Mouse (Mus musculus) layer of hippocampus, adult 18-20 months (tissue): Measurements from ENCODE around the gene Nhs. TPM values are rescaled to one million over a fixed set of nuclear protein-coding genes. Genes with fewer than 3 reads are reported as not detected.

Source experiments
- DNase-seq, 2 experiments: peaks; one replicate each; pipeline ENCODE4 v3.0.0; 2022; ENCODE audit warnings: low spot score in 2 of 2
- total RNA-seq, 2 experiments: library from RNA; stranded (reverse); gene quantifications; 2 replicates each; pipeline ENCODE4 v1.2.3; 2021

Nhs gene
- total RNA-seq, 2 experiments from 2014 or later, result 2.3 to 2.6 TPM

GRCm38 (mm10) chrX:162020039-162020566 lies 139.4 kb downstream of the Nhs start:
- no peak for DNase-seq

DNA sequence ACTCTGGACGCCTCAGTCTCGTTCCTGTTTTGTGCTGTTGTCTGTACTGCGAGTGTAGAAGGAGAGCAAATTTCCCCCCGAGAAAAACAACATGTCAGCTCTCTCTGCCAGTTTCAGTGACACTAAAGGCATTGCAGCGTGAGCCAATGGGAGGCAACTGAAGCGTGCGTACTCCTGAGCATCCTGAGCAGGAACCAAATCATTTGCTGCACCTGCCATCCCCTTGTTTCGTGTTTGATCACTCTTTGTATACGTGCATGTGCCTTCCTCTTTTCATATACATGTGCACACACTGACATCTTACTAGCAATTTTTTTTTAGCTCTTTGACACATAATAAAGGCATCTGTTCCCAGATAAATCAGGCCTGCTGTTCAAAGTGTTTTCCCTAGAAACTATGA lies 142.1 kb downstream of the Nhs start:
- peak in 1 of 2 experiments; percentile 11 for DNase-seq

DNA sequence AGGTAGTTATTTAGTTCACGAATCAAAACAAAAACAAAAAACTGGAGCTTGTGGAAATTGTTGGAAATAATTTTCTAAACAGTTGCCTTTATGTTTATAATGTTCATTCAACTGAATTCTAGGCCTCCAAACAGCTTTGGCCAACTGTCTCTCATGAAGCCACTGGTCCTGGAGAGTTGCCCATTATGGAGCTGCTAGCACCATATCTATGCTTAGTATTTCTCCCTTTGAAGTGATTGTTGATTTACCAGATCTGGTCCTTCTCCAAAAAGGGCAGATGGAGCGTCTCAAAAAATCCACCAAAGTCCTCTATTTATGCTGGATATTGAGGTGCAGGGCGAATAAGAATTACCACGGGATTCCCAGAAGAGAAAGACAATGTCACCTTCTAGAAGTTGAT lies 147.0 kb downstream of the Nhs start:
- DNase-seq, result no peak

- DNase-seq, result no peak
Measured at GRCm38 (mm10) chrX:162009876-162010275, 149.7 kb downstream of the Nhs start.

- no peak for DNase-seq
Measured at GRCm38 (mm10) chrX:162003818-162004217, 155.7 kb downstream of the Nhs start.

DNA sequence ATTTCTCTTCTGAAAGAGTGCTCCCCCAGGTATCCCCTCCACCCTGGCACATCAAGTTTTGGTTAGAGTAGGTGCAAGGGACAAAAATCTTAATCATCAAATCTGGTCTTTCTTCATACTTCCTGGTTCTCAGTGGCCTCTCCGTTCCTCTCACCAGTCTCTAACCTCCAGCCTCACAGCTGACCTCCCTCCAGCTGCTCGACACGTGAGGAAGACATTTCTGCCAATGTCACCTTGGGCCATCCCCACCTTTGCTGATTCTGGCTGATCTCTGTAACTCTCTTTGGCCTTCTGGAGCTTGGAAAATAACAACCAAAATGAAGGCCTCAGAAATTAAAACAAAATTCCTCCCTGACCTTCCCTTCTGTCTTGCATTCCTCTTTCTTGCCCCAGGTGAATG lies 160.7 kb downstream of the Nhs start:
- no peak for DNase-seq

- no peak for DNase-seq
Measured at GRCm38 (mm10) chrX:161997170-161997795, 162.2 kb downstream of the Nhs start.

- no peak for DNase-seq
Measured at GRCm38 (mm10) chrX:161990171-161990570, 169.4 kb downstream of the Nhs start.

DNA sequence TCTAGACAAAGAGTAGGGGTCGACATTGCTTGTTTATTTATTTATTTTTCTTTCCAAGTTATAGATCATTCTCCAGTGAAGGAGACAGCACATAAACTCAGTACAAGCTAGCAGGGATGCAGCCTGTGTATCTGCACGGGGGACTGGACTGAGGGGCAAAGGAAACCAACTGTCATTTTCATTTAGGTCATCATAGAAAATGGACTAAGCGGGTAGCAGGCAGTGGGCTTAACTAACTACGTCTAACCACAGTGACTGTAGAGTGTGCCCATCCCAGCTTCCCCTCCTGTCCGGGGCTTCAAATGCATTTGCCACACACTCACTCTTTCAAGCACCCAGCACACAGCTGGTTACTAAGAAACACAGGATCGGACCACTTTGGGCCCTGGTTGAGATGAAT lies 174.6 kb downstream of the Nhs start:
- DNase-seq, result no peak

DNA sequence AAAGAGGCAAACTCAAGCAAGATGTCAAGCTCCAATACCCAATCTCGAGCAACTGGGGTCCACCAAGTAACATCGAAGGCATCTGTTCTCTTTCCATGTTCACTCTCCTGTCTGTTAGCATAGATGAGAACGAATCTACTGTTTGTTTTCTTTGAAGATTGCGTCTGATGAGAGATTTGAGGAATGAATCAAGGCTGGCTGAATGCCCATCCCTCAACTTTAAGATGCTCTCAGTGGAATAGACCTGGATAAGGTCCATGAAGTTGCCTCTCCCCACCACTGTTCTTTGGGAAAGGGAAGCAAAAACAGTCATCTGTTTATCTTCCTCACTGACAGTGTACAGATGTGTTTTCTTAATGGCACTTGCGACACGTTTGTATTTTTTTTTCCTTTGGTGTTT lies 178.1 kb downstream of the Nhs start:
- DNase-seq, result no peak

GRCm38 (mm10) chrX:161979946-161980345 lies 179.6 kb downstream of the Nhs start:
- DNase-seq, result no peak

GRCm38 (mm10) chrX:161977236-161977841 lies 182.2 kb downstream of the Nhs start:
- DNase-seq, result no peak

GRCm38 (mm10) chrX:161976376-161976775 lies 183.2 kb downstream of the Nhs start:
- DNase-seq, result no peak

- DNase-seq, result no peak
Measured at GRCm38 (mm10) chrX:161973572-161973971, 186.0 kb downstream of the Nhs start.

DNA sequence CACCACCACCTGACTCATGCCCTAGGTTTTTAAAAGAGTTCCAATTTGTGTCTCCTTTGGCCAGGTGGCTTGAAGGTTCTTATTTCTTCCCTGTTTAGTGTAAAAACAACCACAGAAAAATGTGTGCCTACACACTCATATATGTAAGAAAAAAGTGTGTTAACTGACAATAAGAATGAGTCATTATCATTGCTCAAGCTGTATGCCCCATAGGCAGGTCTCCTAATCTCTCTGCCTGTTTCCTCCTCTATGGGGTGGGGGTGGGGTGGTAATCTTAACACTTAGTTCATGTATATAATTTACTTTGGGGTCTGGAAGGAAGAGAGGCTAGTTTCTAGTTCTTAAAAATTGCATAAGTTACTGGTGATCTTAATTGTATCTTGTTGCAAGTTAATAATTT lies 186.8 kb downstream of the Nhs start:
- no peak for DNase-seq

GRCm38 (mm10) chrX:161971961-161972502 lies 187.5 kb downstream of the Nhs start:
- no peak for DNase-seq

- no peak for DNase-seq
Measured at GRCm38 (mm10) chrX:161971131-161971530, 188.4 kb downstream of the Nhs start.

DNA sequence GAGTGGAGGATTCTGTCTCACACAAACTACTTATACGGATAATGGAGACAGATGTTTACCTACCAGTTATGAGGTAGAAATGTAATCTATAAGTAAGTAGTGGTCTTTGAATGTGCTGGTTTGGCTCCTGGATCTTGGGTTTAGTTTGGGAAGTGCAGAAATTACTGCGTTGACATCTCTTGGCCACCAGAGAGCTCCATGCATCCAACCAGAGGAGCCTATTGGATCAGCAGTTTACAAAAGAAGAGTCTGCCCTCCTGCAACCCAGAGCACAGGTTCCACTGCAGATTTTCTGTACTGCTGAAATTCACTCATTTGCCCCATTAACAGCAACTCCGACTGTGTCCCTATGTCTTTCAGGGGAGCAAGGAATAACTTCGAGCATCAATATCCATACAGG lies 191.8 kb downstream of the Nhs start:
- peak in 1 of 2 experiments; percentile 29 for DNase-seq

- no peak for DNase-seq
Measured at GRCm38 (mm10) chrX:161963372-161963771, 196.2 kb downstream of the Nhs start.

DNA sequence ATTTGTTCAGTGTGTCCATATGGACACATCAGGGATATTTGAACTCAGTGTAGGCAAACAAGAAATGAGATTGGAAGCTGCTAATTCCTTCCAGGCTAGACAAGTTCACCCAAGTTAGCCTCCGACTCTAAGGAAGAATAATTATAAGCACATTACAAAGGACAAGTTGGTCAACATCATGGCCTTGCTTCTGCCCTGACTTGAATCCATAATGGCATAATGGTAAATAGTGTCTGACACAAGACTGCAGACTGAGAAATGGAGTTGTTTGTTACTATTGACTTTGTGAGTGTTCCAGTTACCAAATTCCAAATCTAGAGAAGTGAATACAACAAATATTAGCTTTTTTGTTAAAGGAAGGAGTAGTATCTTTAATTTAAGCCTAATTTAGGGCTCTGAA lies 196.7 kb downstream of the Nhs start:
- DNase-seq, result no peak

- no peak for DNase-seq
Measured at GRCm38 (mm10) chrX:161961756-161962155, 197.8 kb downstream of the Nhs start.

- no peak for DNase-seq
Measured at GRCm38 (mm10) chrX:161961176-161961575, 198.4 kb downstream of the Nhs start.

- DNase-seq, result peak in 1 of 2 experiments; percentile 13
Measured at GRCm38 (mm10) chrX:161952356-161952755, 207.2 kb downstream of the Nhs start.
